Mouse (Mus musculus): ENCODE data around the gene Disp1. TPM values are rescaled to one million over a fixed set of nuclear protein-coding genes. Genes with fewer than 3 reads are reported as not detected.

Disp1 gene
- polyA plus RNA-seq, 1 experiment from 2014 or later = 8.3 TPM

GRCm38 (mm10) chr1:183194763-183195162 lies 26.6 kb downstream of the Disp1 start:
- 94% methylated on average over 18 of the region's 18 CpGs for WGBS
- Histone ChIP-seq H3K27ac (no peak overlapping the region), H3K27me3 (no peaks in the 10 kb centered on the region), H3K9ac (no peak overlapping the region), H3K36me3 (no peaks in the 10 kb centered on the region), H3K4me1 (peaks cover 5% of the 10 kb centered on the region; the same call in 1 of the 2 replicates), H3K4me2 (no peak overlapping the region), H3K9me3 (no peaks in the 10 kb centered on the region), H3K4me3 (no peak overlapping the region)
- no peak for ATAC-seq (ENCODE audit: borderline replicate concordance, extremely low read depth, low FRiP score, low TSS enrichment)

DNA sequence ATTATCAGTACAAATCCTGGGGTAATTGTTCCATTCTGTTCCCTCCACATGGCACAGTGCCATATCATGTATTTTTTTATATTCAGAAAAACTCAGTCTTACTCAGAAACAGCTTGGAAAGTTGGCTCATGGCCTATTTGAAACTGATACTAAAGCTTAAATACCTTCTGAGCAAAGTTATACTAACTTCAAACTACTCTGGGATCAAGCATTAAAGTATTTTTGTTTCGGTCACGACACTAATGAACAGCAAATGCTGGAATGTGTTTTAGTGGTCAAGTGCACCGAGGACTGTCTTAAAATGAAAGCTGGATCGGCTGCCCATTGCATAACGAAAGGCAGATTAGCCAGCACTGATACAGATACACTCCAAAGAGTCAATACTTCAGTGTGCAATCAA lies 27.2 kb downstream of the Disp1 start:
- Histone ChIP-seq H3K27me3 (no peaks in the 10 kb centered on the region), H3K36me3 (no peaks in the 10 kb centered on the region), H3K4me3 (no peak overlapping the region), H3K27ac (no peak overlapping the region), H3K9me3 (no peaks in the 10 kb centered on the region), H3K4me2 (no peak overlapping the region), H3K4me1 (peaks cover 5% of the 10 kb centered on the region; the same call in 1 of the 2 replicates), H3K9ac (no peak overlapping the region)
- WGBS = 38% methylated on average over 5 of the region's 5 CpGs
- ATAC-seq (ENCODE audit: borderline replicate concordance, extremely low read depth, low FRiP score, low TSS enrichment) = no peak

DNA sequence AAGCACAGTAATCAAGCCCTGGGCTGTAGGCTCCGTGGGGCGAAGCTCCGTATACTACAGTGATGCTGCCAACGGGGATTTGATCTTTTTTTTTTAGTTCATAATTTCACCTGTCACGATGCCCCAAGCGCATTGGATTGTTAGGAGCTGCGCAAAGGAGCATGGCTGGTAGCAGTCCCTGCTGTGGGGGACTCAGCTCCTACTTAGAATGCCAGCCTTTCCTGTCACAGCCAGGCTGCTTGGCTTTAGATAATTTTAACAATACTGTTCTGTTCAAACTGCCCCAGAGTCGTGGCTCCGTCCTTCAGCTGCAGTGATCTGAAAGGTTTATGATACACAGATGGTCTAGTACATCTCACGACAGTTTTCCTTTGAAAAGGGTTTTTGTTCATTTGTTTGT lies 29.9 kb downstream of the Disp1 start:
- no peaks in the 10 kb centered on the region for H3K36me3 ChIP-seq
- ATAC-seq (ENCODE audit: borderline replicate concordance, extremely low read depth, low FRiP score, low TSS enrichment) = no peak
- H3K4me3 ChIP-seq = no peak overlapping the region
- no peak overlapping the region for H3K9ac ChIP-seq
- H3K4me1 ChIP-seq = peaks cover 12% of the 10 kb centered on the region; the same call in 1 of the 2 replicates
- no peak overlapping the region for H3K4me2 ChIP-seq
- H3K9me3 ChIP-seq = no peaks in the 10 kb centered on the region
- no peaks in the 10 kb centered on the region for H3K27me3 ChIP-seq
- H3K27ac ChIP-seq = no peak overlapping the region
- 82% methylated on average over 10 of the region's 10 CpGs for WGBS

DNA sequence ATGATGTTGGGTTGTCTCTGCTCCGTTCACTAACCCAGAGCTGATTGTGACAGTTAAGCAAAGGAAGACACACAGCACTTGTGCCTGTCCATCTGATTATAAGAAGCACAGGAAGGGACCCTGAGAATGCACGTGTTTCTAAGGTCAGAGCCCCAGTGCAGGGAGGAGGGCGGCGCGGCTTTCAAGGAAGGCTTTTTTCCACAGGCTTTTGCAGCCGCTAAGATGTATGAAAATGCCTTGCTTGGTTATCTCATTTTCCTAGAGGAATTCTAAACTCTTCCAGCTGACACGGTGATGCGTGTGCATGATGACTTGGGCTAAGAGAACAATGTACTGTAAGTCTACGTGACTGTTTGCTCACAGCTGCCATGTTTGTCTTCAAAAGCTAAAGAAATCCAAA lies 30.9 kb downstream of the Disp1 start:
- Histone ChIP-seq H3K36me3 (no peaks in the 10 kb centered on the region), H3K27me3 (no peaks in the 10 kb centered on the region), H3K4me3 (no peak overlapping the region), H3K27ac (no peak overlapping the region), H3K4me1 (peaks cover 12% of the 10 kb centered on the region; the same call in 1 of the 2 replicates), H3K4me2 (no peak overlapping the region), H3K9ac (no peak overlapping the region), H3K9me3 (no peaks in the 10 kb centered on the region)
- ATAC-seq (ENCODE audit: borderline replicate concordance, extremely low read depth, low FRiP score, low TSS enrichment) = no peak
- WGBS = 43% methylated on average over 9 of the region's 9 CpGs

GRCm38 (mm10) chr1:183189014-183189662 lies 32.2 kb downstream of the Disp1 start:
- WGBS = 65% methylated on average over 10 of the region's 10 CpGs
- H3K27ac ChIP-seq = no peak overlapping the region

DNA sequence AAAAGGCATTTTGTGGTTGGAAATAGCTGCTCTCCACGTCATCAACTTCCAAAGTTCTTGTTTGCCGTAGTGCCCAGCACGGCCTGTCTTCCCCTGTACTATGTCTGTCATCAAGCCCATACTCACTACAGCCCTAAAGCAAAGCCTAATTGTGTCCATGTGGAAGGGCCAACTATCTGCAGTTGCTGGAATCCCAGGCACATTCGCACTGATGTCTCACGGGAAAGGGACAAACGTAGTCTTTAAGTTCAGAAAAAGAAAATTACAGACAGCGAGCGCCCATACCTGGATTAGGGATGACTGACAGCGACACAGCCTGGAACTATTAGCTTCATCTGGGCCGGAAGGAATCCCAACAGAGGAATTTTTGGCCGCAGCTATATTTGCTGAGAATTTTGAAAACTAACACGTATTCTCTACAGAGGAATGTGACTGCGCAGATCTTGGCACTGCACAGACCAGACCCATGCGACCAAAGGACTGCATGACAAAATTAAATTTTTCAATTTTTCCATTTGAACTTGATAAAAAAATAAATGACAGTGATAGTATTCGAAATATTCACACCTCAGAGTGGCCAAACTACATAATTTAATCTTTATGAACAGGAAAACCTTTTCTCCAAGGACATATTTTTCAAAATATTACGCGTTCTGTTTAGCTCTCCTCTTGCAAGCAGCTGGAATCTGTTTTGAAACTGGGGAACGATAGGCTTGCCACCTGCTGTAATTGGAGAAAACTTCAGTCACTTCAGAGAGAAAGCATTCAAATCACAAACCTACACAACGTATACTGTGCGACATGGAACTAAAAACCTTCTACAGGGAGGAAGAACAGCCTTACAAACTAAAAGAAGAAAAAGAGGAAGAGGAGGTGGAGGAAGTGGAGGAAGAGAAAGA lies 33.0 kb downstream of the Disp1 start:
- no peak overlapping the region for H3K4me3 ChIP-seq
- no peak overlapping the region for H3K27ac ChIP-seq
- no peak overlapping the region for H3K4me2 ChIP-seq
- no peak for ATAC-seq (ENCODE audit: borderline replicate concordance, extremely low read depth, low FRiP score, low TSS enrichment)
- H3K9ac ChIP-seq = no peak overlapping the region
- H3K9me3 ChIP-seq = no peaks in the 10 kb centered on the region
- no peaks in the 10 kb centered on the region for H3K27me3 ChIP-seq
- WGBS = 76% methylated on average over 20 of the region's 20 CpGs
- no peaks in the 10 kb centered on the region for H3K36me3 ChIP-seq
- H3K4me1 ChIP-seq = peaks cover 12% of the 10 kb centered on the region; the same call in 1 of the 2 replicates

More at GRCm38 (mm10) chr1:183189014-183189662, 32.2 kb downstream of the Disp1 start:
- Histone ChIP-seq H3K4me2 (no peak overlapping the region), H3K4me3 (no peak overlapping the region), H3K36me3 (no peaks in the 10 kb centered on the region), H3K27me3 (no peaks in the 10 kb centered on the region), H3K4me1 (peaks cover 12% of the 10 kb centered on the region; the same call in 1 of the 2 replicates), H3K9me3 (no peaks in the 10 kb centered on the region), H3K9ac (no peak overlapping the region)
- ATAC-seq (ENCODE audit: borderline replicate concordance, extremely low read depth, low FRiP score, low TSS enrichment) = no peak

- no peak for ATAC-seq (ENCODE audit: borderline replicate concordance, extremely low read depth, low FRiP score, low TSS enrichment)
- Histone ChIP-seq H3K9ac (no peak overlapping the region), H3K27ac (no peak overlapping the region), H3K9me3 (no peaks in the 10 kb centered on the region), H3K4me3 (no peak overlapping the region), H3K4me2 (no peak overlapping the region), H3K4me1 (peaks cover 12% of the 10 kb centered on the region; the same call in 1 of the 2 replicates), H3K36me3 (no peaks in the 10 kb centered on the region), H3K27me3 (no peaks in the 10 kb centered on the region)
- 77% methylated on average over 6 of the region's 6 CpGs for WGBS
These were observed 35.8 kb downstream of the Disp1 start for GRCm38 (mm10) chr1:183185560-183185959.

GRCm38 (mm10) chr1:183184681-183185080 lies 36.6 kb downstream of the Disp1 start:
- H3K9ac ChIP-seq = no peak overlapping the region
- WGBS = 73% methylated on average over 5 of the region's 5 CpGs
- no peaks in the 10 kb centered on the region for H3K36me3 ChIP-seq
- no peak overlapping the region for H3K4me3 ChIP-seq
- ATAC-seq (ENCODE audit: borderline replicate concordance, extremely low read depth, low FRiP score, low TSS enrichment) = no peak
- no peaks in the 10 kb centered on the region for H3K9me3 ChIP-seq
- no peak overlapping the region for H3K27ac ChIP-seq
- peaks cover 9% of the 10 kb centered on the region; the same call in 1 of the 2 replicates for H3K4me1 ChIP-seq
- H3K27me3 ChIP-seq = no peaks in the 10 kb centered on the region
- H3K4me2 ChIP-seq = no peak overlapping the region

GRCm38 (mm10) chr1:183183565-183183964 lies 37.8 kb downstream of the Disp1 start:
- Histone ChIP-seq H3K9ac (no peak overlapping the region), H3K36me3 (no peaks in the 10 kb centered on the region), H3K9me3 (no peaks in the 10 kb centered on the region), H3K27me3 (no peaks in the 10 kb centered on the region), H3K4me2 (no peak overlapping the region), H3K4me3 (no peak overlapping the region), H3K4me1 (0 out of 2 replicates have a peak, but pooled peaks cover 7% of the 10 kb centered on the region), H3K27ac (no peak overlapping the region)
- WGBS = 69% methylated on average over 5 of the region's 5 CpGs
- ATAC-seq (ENCODE audit: borderline replicate concordance, extremely low read depth, low FRiP score, low TSS enrichment) = no peak

DNA sequence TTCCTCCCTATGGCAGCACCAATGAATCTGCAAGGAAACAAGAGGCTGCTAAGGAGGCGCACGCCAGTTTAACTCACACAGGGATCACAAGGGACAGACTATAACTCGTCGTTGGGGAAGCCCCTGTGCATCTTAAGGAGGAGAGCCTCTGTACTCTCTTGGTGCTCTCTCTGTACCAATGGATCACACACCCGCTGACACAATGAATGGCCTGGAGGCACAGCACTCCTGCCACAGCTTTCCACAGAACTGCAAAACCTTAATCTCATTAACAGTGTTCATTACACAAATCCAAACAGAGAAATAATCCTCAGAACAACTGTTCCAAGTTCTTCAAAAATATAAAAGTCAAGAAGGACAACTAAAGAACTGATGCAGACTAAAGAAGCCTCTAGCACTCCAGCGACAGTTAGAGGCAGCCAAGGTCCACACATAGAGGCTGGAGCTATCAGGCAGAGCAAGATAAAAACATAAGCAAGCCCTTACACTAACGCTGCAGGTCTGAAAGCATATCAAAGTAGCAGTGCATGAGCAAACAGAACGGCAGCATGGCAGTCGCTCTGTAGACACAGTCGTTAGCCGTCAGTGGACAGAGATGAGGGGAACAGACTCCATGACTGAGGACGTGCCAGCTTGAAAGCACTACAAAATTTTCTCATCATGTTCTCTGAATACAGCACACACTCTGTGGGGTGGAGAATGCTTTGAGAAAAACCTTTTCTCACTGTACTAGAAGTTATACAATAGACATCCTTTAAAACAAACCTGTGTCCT lies 38.5 kb downstream of the Disp1 start:
- Histone ChIP-seq H3K4me3 (no peak overlapping the region), H3K4me1 (0 out of 2 replicates have a peak, but pooled peaks cover 3% of the 10 kb centered on the region), H3K9ac (no peak overlapping the region), H3K27me3 (no peaks in the 10 kb centered on the region), H3K9me3 (no peaks in the 10 kb centered on the region), H3K36me3 (no peaks in the 10 kb centered on the region), H3K4me2 (no peak overlapping the region), H3K27ac (no peak overlapping the region)
- WGBS = 41% methylated on average over 12 of the region's 12 CpGs
- no peak for ATAC-seq (ENCODE audit: borderline replicate concordance, extremely low read depth, low FRiP score, low TSS enrichment)

- no peak overlapping the region for H3K27ac ChIP-seq
- H3K4me2 ChIP-seq = no peak overlapping the region
- 0 out of 2 replicates have a peak, but pooled peaks cover 3% of the 10 kb centered on the region for H3K4me1 ChIP-seq
- H3K9me3 ChIP-seq = no peaks in the 10 kb centered on the region
- no peaks in the 10 kb centered on the region for H3K36me3 ChIP-seq
- no peak overlapping the region for H3K9ac ChIP-seq
- H3K4me3 ChIP-seq = no peak overlapping the region
- H3K27me3 ChIP-seq = no peaks in the 10 kb centered on the region
- no peak for ATAC-seq (ENCODE audit: borderline replicate concordance, extremely low read depth, low FRiP score, low TSS enrichment)
- 19% methylated on average over 2 of the region's 2 CpGs for WGBS
These were observed 40.3 kb downstream of the Disp1 start for GRCm38 (mm10) chr1:183181030-183181395.
